Comparison of ENCODE assay signal across 22 mouse cellular contexts in the genomic region with DNA sequence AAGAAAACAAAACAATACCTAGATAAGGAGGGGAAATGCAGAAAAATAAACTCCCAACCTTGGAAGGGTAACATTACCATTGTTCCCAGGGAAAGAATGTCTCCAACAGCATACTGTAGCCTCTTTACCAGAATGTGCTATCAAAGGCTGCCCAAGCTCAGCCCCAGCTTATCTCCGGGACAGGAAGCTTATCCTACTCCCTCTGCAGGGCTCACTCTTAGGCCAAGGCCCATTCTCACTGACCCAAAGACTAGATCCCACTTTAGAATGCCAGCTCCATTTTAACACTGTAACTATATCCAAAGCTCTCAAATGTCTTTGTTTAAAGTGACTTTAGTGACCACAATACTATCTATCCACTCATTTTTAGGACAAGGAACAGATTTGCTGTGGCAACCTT. TPM values are rescaled to one million over a fixed set of nuclear protein-coding genes. Genes with fewer than 3 reads are reported as not detected.
A peak's percentile ranks its signal among the peaks of the same experiment; 100 is the strongest.
DNase-seq lines count a peak whose midpoint lies in the region; ATAC-seq and TF ChIP-seq lines count a peak whose summit lies in the region.
"Had no signal": no experiment of that assay in that cellular context is flagged by ENCODE, and none has a peak within 500 bp of the region (broad histone marks: within the 10 kb centered on the region; RNA-seq: fewer than 3 reads in every experiment).

No protein-coding gene starts in this region.

- H3K4me3 ChIP-seq in heart, embryonic 15.5 days, result no peak overlapping the region
- H3K4me3 ChIP-seq in heart, embryonic 10.5 days, result no peak overlapping the region
- H3K4me3 ChIP-seq in E14TG2a.4 (replicated peaks; ENCODE audit: low read length), result peak overlapping the region; percentile 100
- peak overlapping the region; percentile 18; the same call in 1 of the 2 replicates for H3K4me3 ChIP-seq in ES-Bruce4 (ENCODE audit: low read depth, low read length)
- no peak overlapping the region for H3K4me3 ChIP-seq in liver, embryonic 13.5 days (replicated peaks)
- H3K4me3 ChIP-seq in hindbrain, embryonic 12.5 days, result no peak overlapping the region
- H3K4me3 ChIP-seq: embryonic facial prominence, embryonic 10.5 days; forebrain, embryonic 15.5 days; hindbrain, embryonic 13.5 days; limb, embryonic 10.5 days; neural tube, embryonic 15.5 days had no signal

- no peak for TF ChIP-seq EP300 in ES-Bruce4 (IDR thresholded peaks at IDR 0.05; ENCODE audit: insufficient read depth, low read depth, low read length)

- H3K27me3 ChIP-seq in heart, embryonic 15.5 days, result no peaks in the 10 kb centered on the region
- H3K27me3 ChIP-seq in heart, embryonic 10.5 days (ENCODE audit: insufficient read depth, poor library complexity, severe bottlenecking), result no peaks in the 10 kb centered on the region
- H3K27me3 ChIP-seq in E14TG2a.4 (ENCODE audit: insufficient read depth, low read length) (no peaks in the 10 kb centered on the region), ES-Bruce4 (ENCODE audit: control insufficient read depth, insufficient read depth, low read length, poor library complexity, severe bottlenecking) (no peaks in the 10 kb centered on the region)
- no peaks in the 10 kb centered on the region for H3K27me3 ChIP-seq in liver, embryonic 13.5 days
- no peaks in the 10 kb centered on the region for H3K27me3 ChIP-seq in hindbrain, embryonic 12.5 days
- H3K27me3 ChIP-seq: forebrain, embryonic 15.5 days; hindbrain, embryonic 13.5 days; neural tube, embryonic 15.5 days had no signal

- H3K4me2 ChIP-seq in heart, embryonic 15.5 days, result 0 out of 2 replicates have a peak overlapping the region, but pooled peaks have one; percentile 1
- H3K4me2 ChIP-seq in liver, embryonic 13.5 days, result peak overlapping the region; percentile 26
- H3K4me2 ChIP-seq in hindbrain, embryonic 12.5 days (replicated peaks), result no peak overlapping the region
- H3K4me2 ChIP-seq: forebrain, embryonic 15.5 days; hindbrain, embryonic 13.5 days; midbrain, embryonic 11.5 days; neural tube, embryonic 15.5 days had no signal

- peak overlapping the region; percentile 56 for H3K27ac ChIP-seq in heart, embryonic 15.5 days
- H3K27ac ChIP-seq in heart, embryonic 10.5 days, result no peak overlapping the region
- peak overlapping the region; percentile 49 for H3K27ac ChIP-seq in ES-Bruce4 (ENCODE audit: insufficient read depth, low read length)
- no peak overlapping the region for H3K27ac ChIP-seq in liver, embryonic 13.5 days
- no peak overlapping the region for H3K27ac ChIP-seq in hindbrain, embryonic 12.5 days
- H3K27ac ChIP-seq: embryonic facial prominence, embryonic 10.5 days; forebrain, embryonic 15.5 days; hindbrain, embryonic 13.5 days; limb, embryonic 10.5 days; macrophage; neural tube, embryonic 15.5 days; stomach, postnatal 0 days had no signal

- peaks cover 38% of the 10 kb centered on the region for H3K4me1 ChIP-seq in heart, embryonic 15.5 days (replicated peaks)
- H3K4me1 ChIP-seq in heart, embryonic 10.5 days, result peaks cover 30% of the 10 kb centered on the region
- peaks cover 76% of the 10 kb centered on the region for H3K4me1 ChIP-seq in E14TG2a.4 (replicated peaks; ENCODE audit: low read depth, low read length)
- H3K4me1 ChIP-seq in ES-Bruce4 (ENCODE audit: control insufficient read depth, insufficient read depth, low read length), result peaks cover 2% of the 10 kb centered on the region
- peaks cover 75% of the 10 kb centered on the region for H3K4me1 ChIP-seq in liver, embryonic 13.5 days (replicated peaks)
- peaks cover 19% of the 10 kb centered on the region for H3K4me1 ChIP-seq in hindbrain, embryonic 12.5 days

- no peak overlapping the region for H3K9ac ChIP-seq in heart, embryonic 15.5 days
- peak overlapping the region; percentile 46; the same call in 1 of the 2 replicates for H3K9ac ChIP-seq in ES-Bruce4 (ENCODE audit: low read depth, poor library complexity, severe bottlenecking)
- H3K9ac ChIP-seq in liver, embryonic 13.5 days, result no peak overlapping the region; the same call in 1 of the 2 replicates
- H3K9ac ChIP-seq in hindbrain, embryonic 12.5 days, result no peak overlapping the region
- H3K9ac ChIP-seq: forebrain, embryonic 15.5 days; hindbrain, embryonic 13.5 days; neural tube, embryonic 15.5 days had no signal

- TF ChIP-seq POLR2A in ES-Bruce4 (IDR thresholded peaks at IDR 0.05; ENCODE audit: insufficient read depth, low read length), result no peak

- H3K9me3 ChIP-seq in heart, embryonic 15.5 days (replicated peaks), result no peaks in the 10 kb centered on the region
- H3K9me3 ChIP-seq in heart, embryonic 10.5 days, result no peaks in the 10 kb centered on the region
- H3K9me3 ChIP-seq in E14TG2a.4 (ENCODE audit: low read length), result no peaks in the 10 kb centered on the region
- H3K9me3 ChIP-seq in ES-Bruce4 (replicated peaks; ENCODE audit: control insufficient read depth, insufficient read depth, low read length, poor library complexity, severe bottlenecking), result no peaks in the 10 kb centered on the region
- H3K9me3 ChIP-seq in liver, embryonic 13.5 days (replicated peaks), result no peaks in the 10 kb centered on the region
- no peaks in the 10 kb centered on the region for H3K9me3 ChIP-seq in hindbrain, embryonic 12.5 days (replicated peaks)
- H3K9me3 ChIP-seq: embryonic facial prominence, embryonic 10.5 days; forebrain, embryonic 15.5 days; hindbrain, embryonic 13.5 days; limb, embryonic 10.5 days; neural tube, embryonic 15.5 days had no signal

- 20% methylated on average over 1 of the region's 1 CpGs for WGBS in heart, embryonic 15.5 days
- WGBS in heart, embryonic 10.5 days, result 9% methylated on average over 1 of the region's 1 CpGs
- 15% methylated on average over 1 of the region's 1 CpGs for WGBS in liver, embryonic 13.5 days (ENCODE audit: insufficient replicate concordance)
- 75% methylated on average over 1 of the region's 1 CpGs for WGBS in hindbrain, embryonic 12.5 days

- no peak for TF ChIP-seq CTCF in E14TG2a.4 (conservative IDR thresholded peaks at IDR 0.05; ENCODE audit: low read length)
- no peak for TF ChIP-seq CTCF in ES-Bruce4 (IDR thresholded peaks at IDR 0.05; ENCODE audit: low read depth, low read length)

- H3K36me3 ChIP-seq in heart, embryonic 15.5 days, result no peaks in the 10 kb centered on the region
- 0 out of 2 replicates have a peak, but pooled peaks cover 4% of the 10 kb centered on the region for H3K36me3 ChIP-seq in heart, embryonic 10.5 days
- H3K36me3 ChIP-seq in E14TG2a.4 (ENCODE audit: insufficient read depth, low read length) (peaks cover 42% of the 10 kb centered on the region), ES-Bruce4 (ENCODE audit: control insufficient read depth, insufficient read depth, low read length, poor library complexity, severe bottlenecking) (peaks cover 4% of the 10 kb centered on the region)
- no peaks in the 10 kb centered on the region for H3K36me3 ChIP-seq in liver, embryonic 13.5 days
- no peaks in the 10 kb centered on the region for H3K36me3 ChIP-seq in hindbrain, embryonic 12.5 days
- H3K36me3 ChIP-seq: forebrain, embryonic 15.5 days; hindbrain, embryonic 13.5 days; neural tube, embryonic 15.5 days had no signal

- ATAC-seq in heart, embryonic 15.5 days (replicated peaks; ENCODE audit: insufficient number of reproducible peaks, insufficient read depth, low FRiP score, low read depth), result no peak
- ATAC-seq in liver, embryonic 13.5 days (ENCODE audit: low read depth), result no peak
- no peak for ATAC-seq in hindbrain, embryonic 12.5 days (ENCODE audit: low FRiP score)
- ATAC-seq: forebrain, embryonic 15.5 days; lung, postnatal 0 days had no signal

- no peak for DNase-seq in heart, embryonic 10.5 days (ENCODE audit: low spot score)
- DNase-seq in liver, embryonic 13.5 days, result no peak
- DNase-seq in MN1 (ENCODE audit: low spot score), result no peak
- DNase-seq: adrenal gland, adult 2 months; cerebellum, adult 11 months; cerebellum, adult 9-11 months; kidney, adult 2 months; kidney, postnatal 10 days; right cerebral cortex, postnatal 14 days had no signal

RNA-seq across cellular contexts. Expression of a gene that starts 4.2 kb away (rescaled TPM):
- polyA plus RNA-seq in heart, embryonic 15.5 days (2015; fragmentation: Nextera tagmentation; extraction: Ambion mirVana), result 126 and 128 TPM in 2 replicates
- 207 and 210 TPM in 2 replicates for polyA plus RNA-seq in heart, embryonic 10.5 days (2016; fragmentation: Nextera tagmentation; extraction: Ambion mirVana)
- 203 and 213 TPM in 2 replicates for polyA plus RNA-seq in ES-Bruce4 (2011; ENCODE audit: insufficient read depth, insufficient read length, low read depth, missing spikeins)
- polyA plus RNA-seq in liver, embryonic 13.5 days (2015; fragmentation: Nextera tagmentation; extraction: Ambion mirVana), result 79.7 and 93.4 TPM in 2 replicates
- polyA plus RNA-seq in hindbrain, embryonic 12.5 days (2016; fragmentation: Nextera tagmentation; extraction: Ambion mirVana), result 334 and 368 TPM in 2 replicates

RNA-seq across cellular contexts. Expression of a gene that starts 35.6 kb away (rescaled TPM):
- 0.94 and 2.0 TPM in 2 replicates for polyA plus RNA-seq in heart, embryonic 15.5 days (2015; fragmentation: Nextera tagmentation; extraction: Ambion mirVana)
- polyA plus RNA-seq in heart, embryonic 10.5 days (2016; fragmentation: Nextera tagmentation; extraction: Ambion mirVana), result 0.68 and 0.99 TPM in 2 replicates
- polyA plus RNA-seq in ES-Bruce4 (2011; ENCODE audit: insufficient read depth, insufficient read length, low read depth, missing spikeins), result 5.2 and 6.1 TPM in 2 replicates
- 0.17 and 0.21 TPM in 2 replicates for polyA plus RNA-seq in liver, embryonic 13.5 days (2015; fragmentation: Nextera tagmentation; extraction: Ambion mirVana)
- polyA plus RNA-seq in hindbrain, embryonic 12.5 days (2016; fragmentation: Nextera tagmentation; extraction: Ambion mirVana), result 2.0 TPM in 2 replicates

RNA-seq across cellular contexts. Expression of a gene that starts 58.4 kb away (rescaled TPM):
- 28.4 and 29.1 TPM in 2 replicates for polyA plus RNA-seq in heart, embryonic 15.5 days (2015; fragmentation: Nextera tagmentation; extraction: Ambion mirVana)
- polyA plus RNA-seq in heart, embryonic 10.5 days (2016; fragmentation: Nextera tagmentation; extraction: Ambion mirVana), result 40.4 and 48.9 TPM in 2 replicates
- polyA plus RNA-seq in ES-Bruce4 (2011; ENCODE audit: insufficient read depth, insufficient read length, low read depth, missing spikeins), result 66.0 and 72.8 TPM in 2 replicates
- polyA plus RNA-seq in liver, embryonic 13.5 days (2015; fragmentation: Nextera tagmentation; extraction: Ambion mirVana), result 23.9 and 28.3 TPM in 2 replicates
- 55.4 and 55.6 TPM in 2 replicates for polyA plus RNA-seq in hindbrain, embryonic 12.5 days (2016; fragmentation: Nextera tagmentation; extraction: Ambion mirVana)

Comparison
In these comparisons a context has a peak if more than half of its experiments do, and no peak if none do; other contexts are left out.
1. H3K27ac ChIP-seq: peak in heart, embryonic 15.5 days (single experiment) and ES-Bruce4 (single experiment); none in heart, embryonic 10.5 days (single experiment), liver, embryonic 13.5 days (single experiment) and hindbrain, embryonic 12.5 days (single experiment).
2. H3K4me3 ChIP-seq: peak in E14TG2a.4 (single experiment) and ES-Bruce4 (single experiment); none in heart, embryonic 15.5 days (single experiment), heart, embryonic 10.5 days (single experiment), liver, embryonic 13.5 days (single experiment) and hindbrain, embryonic 12.5 days (single experiment).